Mouse (Mus musculus): ENCODE measurements around the gene Tnip3.

GRCm38 (mm10) chr6:65542913-65543312 lies 17.8 kb downstream of the Tnip3 start:
- TF ChIP-seq CTCF (IDR thresholded peaks at IDR 0.05; ENCODE audit: insufficient read depth, low read depth, low read length) (no peak), POLR2A (IDR thresholded peaks at IDR 0.05; ENCODE audit: insufficient read depth, low read depth, low read length) (no peak)

Measured in olfactory bulb, adult 2 months (tissue).